Mouse (Mus musculus): ENCODE measurements around the gene Olfr3. TPM values are rescaled to one million over a fixed set of nuclear protein-coding genes. Genes with fewer than 3 reads are reported as not detected.

The Olfr3 gene
- not detected in 2 replicates for polyA plus RNA-seq (2015; fragmentation: Nextera tagmentation; extraction: Ambion mirVana)

DNA sequence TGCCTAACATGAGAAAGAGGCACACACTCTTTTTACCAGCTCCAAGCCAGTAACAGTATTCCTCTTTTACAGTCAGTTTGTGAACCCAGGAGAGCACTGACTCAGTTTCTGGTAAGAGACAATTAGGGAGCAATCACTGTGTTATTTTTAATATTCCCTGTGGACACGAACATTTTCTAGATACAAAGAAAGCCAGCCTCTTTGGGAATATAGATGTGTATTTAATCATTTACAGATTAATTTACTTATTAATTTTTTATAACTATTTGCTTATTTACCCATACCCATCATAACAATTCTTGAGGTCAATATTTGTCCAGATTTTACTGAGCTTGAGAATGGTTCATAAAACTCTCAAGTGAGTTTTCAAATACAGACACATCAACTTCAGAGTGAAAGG is at the start of gene Olfr3:
TSS of gene Olfr3 (minus strand) at position 101 of the 400 bp plus-strand sequence.
- Histone ChIP-seq H3K4me3 (ENCODE audit: low read length) (no peak within 1 kb of the TSS), H3K36me3 (ENCODE audit: insufficient read depth, low read length) (no peaks in the 10 kb centered on the region), H3K4me1 (ENCODE audit: insufficient read depth, low read length) (no peaks in the 10 kb centered on the region), H3K27ac (ENCODE audit: low read length) (no peak within 1 kb of the TSS), H3K27me3 (ENCODE audit: insufficient read depth, low read length) (no peaks in the 10 kb centered on the region), H3K4me2 (replicated peaks; ENCODE audit: low read depth, low read length) (no peak within 1 kb of the TSS), H3K9me3 (ENCODE audit: low read length) (peaks cover 9% of the 10 kb centered on the region), H3K9ac (replicated peaks; ENCODE audit: low read length) (no peak within 1 kb of the TSS)
- 71% methylated on average over 1 of the region's 1 CpGs for WGBS
- ATAC-seq (ENCODE audit: low FRiP score, low TSS enrichment), result no peak

DNA sequence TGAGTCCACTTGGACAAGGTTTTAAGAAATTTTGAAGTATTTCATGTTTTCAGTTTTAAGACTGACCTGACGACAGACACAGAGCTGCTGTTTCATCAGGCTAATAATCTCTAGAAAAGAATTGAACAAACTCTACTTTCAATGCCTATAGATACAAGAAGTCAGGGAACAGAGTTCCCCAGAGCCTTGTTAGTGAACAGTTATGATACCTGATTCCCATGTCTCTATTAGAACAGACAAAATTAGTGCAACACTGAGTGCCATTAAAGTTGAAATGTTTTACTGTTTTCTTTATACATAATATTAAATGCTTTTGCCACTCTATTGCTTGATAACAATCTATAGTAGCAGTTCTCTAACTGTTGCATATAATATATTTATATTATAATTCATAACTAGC is 45.7 kb upstream of the Olfr3 start, which contains the start of gene Olfr351:
TSS of gene Olfr351 (minus strand) at position 101 of the 400 bp plus-strand sequence.
- Histone ChIP-seq H3K4me1 (ENCODE audit: insufficient read depth, low read length) (no peaks in the 10 kb centered on the region), H3K4me3 (ENCODE audit: low read length) (no peak within 1 kb of the TSS), H3K36me3 (ENCODE audit: insufficient read depth, low read length) (no peaks in the 10 kb centered on the region), H3K4me2 (replicated peaks; ENCODE audit: low read depth, low read length) (no peak within 1 kb of the TSS), H3K27me3 (ENCODE audit: insufficient read depth, low read length) (no peaks in the 10 kb centered on the region), H3K9ac (replicated peaks; ENCODE audit: low read length) (no peak within 1 kb of the TSS), H3K9me3 (ENCODE audit: low read length) (peaks cover 13% of the 10 kb centered on the region), H3K27ac (ENCODE audit: low read length) (no peak within 1 kb of the TSS)
- 88% methylated on average over 1 of the region's 1 CpGs for WGBS
- no peak for ATAC-seq (ENCODE audit: low FRiP score, low TSS enrichment)

DNA sequence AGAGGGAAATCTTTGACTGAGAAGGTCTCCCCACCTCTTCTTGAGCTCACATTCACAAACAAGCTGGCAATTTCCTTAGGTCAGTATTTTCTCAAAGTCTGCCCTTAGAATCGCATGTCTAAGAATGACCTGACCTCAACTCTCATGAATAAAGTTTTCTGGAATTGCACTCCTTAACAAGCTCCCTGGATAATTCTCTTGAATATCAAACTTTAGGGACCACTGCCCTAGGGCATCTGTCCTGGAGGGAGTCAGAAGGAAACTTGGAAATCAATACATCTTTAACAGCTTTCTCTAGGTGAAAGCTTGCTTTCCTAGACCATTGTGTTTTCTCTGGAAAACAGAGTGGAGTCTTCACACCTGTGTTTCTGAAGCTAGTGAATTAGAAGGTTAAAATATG is 29.2 kb upstream of the Olfr3 start, which contains the start of gene Olfr350:
TSS of gene Olfr350 (plus strand) at position 301 of the 400 bp plus-strand sequence.
- Histone ChIP-seq H3K4me1 (ENCODE audit: insufficient read depth, low read length) (no peaks in the 10 kb centered on the region), H3K27ac (ENCODE audit: low read length) (no peak within 1 kb of the TSS), H3K36me3 (ENCODE audit: insufficient read depth, low read length) (no peaks in the 10 kb centered on the region), H3K4me2 (replicated peaks; ENCODE audit: low read depth, low read length) (no peak within 1 kb of the TSS), H3K9ac (replicated peaks; ENCODE audit: low read length) (no peak within 1 kb of the TSS), H3K4me3 (ENCODE audit: low read length) (no peak within 1 kb of the TSS), H3K9me3 (ENCODE audit: low read length) (peaks cover 8% of the 10 kb centered on the region; the same call in 1 of the 2 replicates), H3K27me3 (ENCODE audit: insufficient read depth, low read length) (no peaks in the 10 kb centered on the region)
- WGBS, result 83% methylated on average over 1 of the region's 1 CpGs
- no peak for ATAC-seq (ENCODE audit: low FRiP score, low TSS enrichment)

DNA sequence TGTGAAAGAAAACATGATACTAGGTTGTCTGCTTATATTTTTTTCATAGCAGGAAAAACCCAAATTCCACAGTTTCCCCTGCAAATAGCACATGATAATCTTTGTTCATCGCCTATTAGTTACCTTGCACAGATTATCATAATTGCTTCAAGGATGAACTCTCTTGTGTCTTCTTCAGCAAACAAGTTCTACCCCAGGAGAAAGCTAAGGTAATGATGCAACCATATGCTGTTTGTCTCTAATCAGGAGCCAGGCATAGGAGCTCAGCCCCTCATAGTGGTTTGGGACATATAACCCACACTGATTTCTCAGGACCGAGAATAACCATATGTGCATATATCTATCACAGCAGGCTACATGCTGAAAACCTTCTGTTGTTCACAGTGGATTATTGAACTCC is 26.6 kb downstream of the Olfr3 start, which contains the start of gene Olfr50:
TSS of gene Olfr50 (plus strand) at position 301 of the 400 bp plus-strand sequence.
- ATAC-seq (ENCODE audit: low FRiP score, low TSS enrichment), result no peak
- Histone ChIP-seq H3K4me3 (ENCODE audit: low read length) (no peak within 1 kb of the TSS), H3K27me3 (ENCODE audit: insufficient read depth, low read length) (no peaks in the 10 kb centered on the region), H3K9ac (replicated peaks; ENCODE audit: low read length) (no peak within 1 kb of the TSS), H3K36me3 (ENCODE audit: insufficient read depth, low read length) (no peaks in the 10 kb centered on the region), H3K27ac (ENCODE audit: low read length) (no peak within 1 kb of the TSS), H3K4me1 (ENCODE audit: insufficient read depth, low read length) (no peaks in the 10 kb centered on the region), H3K4me2 (replicated peaks; ENCODE audit: low read depth, low read length) (no peak within 1 kb of the TSS), H3K9me3 (ENCODE audit: low read length) (peaks cover 14% of the 10 kb centered on the region; the same call in 1 of the 2 replicates)
- WGBS, result 81% methylated on average over 2 of the region's 2 CpGs

DNA sequence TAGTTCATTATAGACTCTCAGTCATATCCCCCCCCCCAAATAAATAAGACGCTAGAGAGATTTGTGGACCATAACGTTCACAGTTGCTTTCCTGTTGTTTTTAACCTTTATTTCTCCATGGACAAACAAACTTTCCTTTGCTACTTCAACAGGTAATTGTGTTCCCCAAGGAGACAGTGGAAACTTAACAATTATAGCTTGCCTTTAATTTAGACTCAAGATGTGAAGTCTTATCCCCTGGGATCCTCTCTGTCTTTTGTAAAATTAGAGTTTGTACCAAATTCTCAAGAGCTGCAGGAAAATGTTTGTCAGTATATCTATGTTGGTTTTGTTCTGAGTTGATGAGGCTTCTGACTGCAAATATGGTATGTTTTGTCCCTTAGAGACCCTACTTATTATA is 32.9 kb downstream of the Olfr3 start, which contains the start of gene Olfr348:
TSS of gene Olfr348 (plus strand) at position 301 of the 400 bp plus-strand sequence.
- no peak within 1 kb of the TSS for H3K4me3 ChIP-seq (ENCODE audit: low read length)
- WGBS, result 76% methylated on average over 2 of the region's 2 CpGs
- no peaks in the 10 kb centered on the region for H3K4me1 ChIP-seq (ENCODE audit: insufficient read depth, low read length)

More for the DNA sequence above, 32.9 kb downstream of the Olfr3 start, which contains the start of gene Olfr348:
- no peaks in the 10 kb centered on the region for H3K27me3 ChIP-seq (ENCODE audit: insufficient read depth, low read length)
- no peaks in the 10 kb centered on the region for H3K36me3 ChIP-seq (ENCODE audit: insufficient read depth, low read length)
- H3K9ac ChIP-seq (replicated peaks; ENCODE audit: low read length), result no peak within 1 kb of the TSS
- no peak within 1 kb of the TSS for H3K4me2 ChIP-seq (replicated peaks; ENCODE audit: low read depth, low read length)
- no peak for ATAC-seq (ENCODE audit: low FRiP score, low TSS enrichment)
- H3K9me3 ChIP-seq (ENCODE audit: low read length), result peaks cover 6% of the 10 kb centered on the region; the same call in 1 of the 2 replicates
- H3K27ac ChIP-seq (ENCODE audit: low read length), result no peak within 1 kb of the TSS

Other genes starting within 250 kb of the Olfr3 start
- gene Olfr345, start 177.0 kb downstream of the Olfr3 start, polyA plus RNA-seq (2015; fragmentation: Nextera tagmentation; extraction: Ambion mirVana), result not detected in 2 replicates
- gene Olfr346, start 131.2 kb downstream of the Olfr3 start, polyA plus RNA-seq (2015; fragmentation: Nextera tagmentation; extraction: Ambion mirVana), result not detected in 2 replicates
- not detected in 2 replicates for gene Olfr347, start 85.1 kb downstream of the Olfr3 start, polyA plus RNA-seq (2015; fragmentation: Nextera tagmentation; extraction: Ambion mirVana)
- gene Olfr348, start 32.8 kb downstream of the Olfr3 start, polyA plus RNA-seq (2015; fragmentation: Nextera tagmentation; extraction: Ambion mirVana), result not detected in 2 replicates
- not detected in 2 replicates for gene Olfr50, start 26.5 kb downstream of the Olfr3 start, polyA plus RNA-seq (2015; fragmentation: Nextera tagmentation; extraction: Ambion mirVana)
- not detected in 2 replicates for gene Olfr350, start 29.3 kb upstream of the Olfr3 start, polyA plus RNA-seq (2015; fragmentation: Nextera tagmentation; extraction: Ambion mirVana)
- gene Olfr351, start 45.6 kb upstream of the Olfr3 start, polyA plus RNA-seq (2015; fragmentation: Nextera tagmentation; extraction: Ambion mirVana), result not detected in 2 replicates
- gene Olfr352, start 51.4 kb upstream of the Olfr3 start, polyA plus RNA-seq (2015; fragmentation: Nextera tagmentation; extraction: Ambion mirVana), result not detected in 2 replicates
- not detected in 2 replicates for gene Olfr353, start 75.9 kb upstream of the Olfr3 start, polyA plus RNA-seq (2015; fragmentation: Nextera tagmentation; extraction: Ambion mirVana)
- gene Olfr354, start 88.6 kb upstream of the Olfr3 start, polyA plus RNA-seq (2015; fragmentation: Nextera tagmentation; extraction: Ambion mirVana), result not detected in 2 replicates
- gene Olfr355, start 111.9 kb upstream of the Olfr3 start, polyA plus RNA-seq (2015; fragmentation: Nextera tagmentation; extraction: Ambion mirVana), result not detected in 2 replicates
- gene Olfr356, start 120.1 kb upstream of the Olfr3 start, polyA plus RNA-seq (2015; fragmentation: Nextera tagmentation; extraction: Ambion mirVana), result not detected in 2 replicates
- not detected in 2 replicates for gene Olfr357, start 176.8 kb upstream of the Olfr3 start, polyA plus RNA-seq (2015; fragmentation: Nextera tagmentation; extraction: Ambion mirVana)
- gene Olfr358, start 192.3 kb upstream of the Olfr3 start, polyA plus RNA-seq (2015; fragmentation: Nextera tagmentation; extraction: Ambion mirVana), result not detected in 2 replicates
- gene Olfr360, start 248.7 kb upstream of the Olfr3 start, polyA plus RNA-seq (2015; fragmentation: Nextera tagmentation; extraction: Ambion mirVana), result not detected in 2 replicates